24 mouse cellular contexts compared by ENCODE assay signal in the genomic region with DNA sequence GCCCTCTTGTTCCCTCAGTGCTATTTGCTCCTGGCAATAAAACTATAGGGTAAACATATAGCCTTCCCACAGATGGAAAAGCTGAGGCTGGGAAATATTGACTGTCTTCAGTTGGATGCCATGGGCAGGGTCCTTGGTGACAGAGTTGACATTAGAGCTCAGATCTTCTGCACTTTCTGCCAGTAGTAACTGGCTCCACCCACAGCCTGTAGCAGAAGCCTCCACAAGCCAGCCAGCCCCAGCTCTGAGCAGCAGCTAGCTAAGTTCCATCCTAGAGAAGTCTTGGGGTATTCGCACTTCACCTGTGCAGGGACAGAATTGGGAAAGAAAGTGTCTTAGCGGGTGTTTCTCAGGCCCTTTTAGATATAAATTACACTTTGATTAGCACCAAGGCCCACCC.
"Had no signal": no experiment of that assay in that cellular context is flagged by ENCODE, and none has a peak within 500 bp of the region (broad histone marks: within the 10 kb centered on the region; RNA-seq: fewer than 3 reads in every experiment).

No protein-coding gene starts in this region.

- H3K4me3 ChIP-seq: kidney, embryonic 15.5 days; limb, embryonic 10.5 days; limb, embryonic 13.5 days; liver, embryonic 12.5 days; liver, embryonic 15.5 days; lung, embryonic 15.5 days; megakaryocyte, embryonic 14.5 days; midbrain, embryonic 10.5 days; neural tube, embryonic 12.5 days; neural tube, embryonic 15.5 days had no signal

- H3K4me1 ChIP-seq: limb, embryonic 13.5 days; liver, embryonic 12.5 days; liver, embryonic 15.5 days; lung, embryonic 15.5 days; megakaryocyte, embryonic 14.5 days; midbrain, embryonic 10.5 days; neural tube, embryonic 12.5 days had no signal

- H3K9me3 ChIP-seq: kidney, embryonic 15.5 days; limb, embryonic 10.5 days; limb, embryonic 13.5 days; liver, embryonic 12.5 days; liver, embryonic 15.5 days; lung, embryonic 15.5 days; megakaryocyte, embryonic 14.5 days; midbrain, embryonic 10.5 days; neural tube, embryonic 12.5 days; neural tube, embryonic 15.5 days had no signal

- ATAC-seq: liver, embryonic 12.5 days had no signal

- H3K27ac ChIP-seq: kidney, embryonic 15.5 days; limb, embryonic 10.5 days; limb, embryonic 13.5 days; liver, embryonic 12.5 days; liver, embryonic 15.5 days; lung, embryonic 15.5 days; midbrain, embryonic 10.5 days; neural tube, embryonic 12.5 days; neural tube, embryonic 15.5 days; stomach, postnatal 0 days had no signal

- H3K4me2 ChIP-seq: kidney, embryonic 15.5 days; limb, embryonic 13.5 days; liver, embryonic 12.5 days; liver, embryonic 15.5 days; lung, embryonic 15.5 days; neural tube, embryonic 12.5 days; neural tube, embryonic 15.5 days had no signal

- H3K36me3 ChIP-seq: kidney, embryonic 15.5 days; limb, embryonic 10.5 days; limb, embryonic 13.5 days; liver, embryonic 12.5 days; liver, embryonic 15.5 days; lung, embryonic 15.5 days; midbrain, embryonic 10.5 days; neural tube, embryonic 12.5 days; neural tube, embryonic 15.5 days had no signal

- DNase-seq: kidney, postnatal 36 days; layer of hippocampus, adult 9-11 months; liver; lung, adult 18-20 months; lung, postnatal 10 days; lung, postnatal 36 days; midbrain, embryonic 14.5 days; right cerebral cortex, adult 18-20 months; right cerebral cortex, postnatal 14 days; right cerebral cortex, postnatal 4 days; thymus, adult 2 months; thymus, postnatal 14 days; thymus, postnatal 4 days had no signal

- H3K9ac ChIP-seq: kidney, embryonic 15.5 days; limb, embryonic 13.5 days; liver, embryonic 12.5 days; liver, embryonic 15.5 days; lung, embryonic 15.5 days; neural tube, embryonic 12.5 days; neural tube, embryonic 15.5 days had no signal

- H3K27me3 ChIP-seq: kidney, embryonic 15.5 days; limb, embryonic 13.5 days; liver, embryonic 12.5 days; liver, embryonic 15.5 days; lung, embryonic 15.5 days; neural tube, embryonic 12.5 days; neural tube, embryonic 15.5 days had no signal
